Mouse (Mus musculus) adrenal gland, adult 18-20 months (tissue): ENCODE data around the gene Ankrd11. TPM values are rescaled to one million over a fixed set of nuclear protein-coding genes. Genes with fewer than 3 reads are reported as not detected.
"Not testable (repeated sequence)": the region's sequence is repeated elsewhere in the genome, so short reads cannot be mapped to it uniquely, and the experiment has no call there.

Experiments used
- DNase-seq, 2 experiments: peaks; one replicate each; pipeline ENCODE4 v3.0.0; 2021 to 2022; ENCODE audit warnings: low spot score in 2 of 2
- total RNA-seq, 2 experiments: library from RNA; stranded (reverse); gene quantifications; 1 replicate in 1 of 2; 2 replicates in 1 of 2; pipeline ENCODE4 v1.2.3; 2021

The Ankrd11 gene
- total RNA-seq, 2 experiments from 2014 or later: 69.1 to 93.7 TPM

DNA sequence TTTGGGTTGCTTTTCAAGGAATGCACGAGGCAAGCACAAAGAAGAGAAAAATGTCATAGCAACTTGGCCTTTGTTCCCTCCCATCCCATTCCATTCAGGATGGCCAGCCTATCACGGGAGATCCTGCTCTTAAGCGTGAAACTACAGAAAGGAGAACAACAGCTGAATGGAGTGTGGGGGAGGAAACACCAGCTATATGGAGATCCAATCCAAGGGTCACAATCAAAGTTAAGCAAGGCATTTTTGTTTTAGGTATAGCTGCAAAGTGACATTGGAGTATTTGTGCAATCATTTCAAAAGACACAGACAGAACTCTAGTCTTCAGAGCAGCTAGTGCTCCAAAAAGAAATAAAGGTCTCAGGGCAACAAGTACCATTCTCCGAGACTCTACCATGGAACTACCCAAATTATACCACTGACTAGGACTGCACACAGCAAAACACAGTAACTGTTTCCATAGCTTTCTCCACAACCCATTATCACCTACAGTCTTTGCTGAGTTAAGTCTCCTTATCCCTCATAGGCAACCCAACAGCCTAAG lies 1.9 kb downstream of the Ankrd11 start:
- DNase-seq: no peak

DNA sequence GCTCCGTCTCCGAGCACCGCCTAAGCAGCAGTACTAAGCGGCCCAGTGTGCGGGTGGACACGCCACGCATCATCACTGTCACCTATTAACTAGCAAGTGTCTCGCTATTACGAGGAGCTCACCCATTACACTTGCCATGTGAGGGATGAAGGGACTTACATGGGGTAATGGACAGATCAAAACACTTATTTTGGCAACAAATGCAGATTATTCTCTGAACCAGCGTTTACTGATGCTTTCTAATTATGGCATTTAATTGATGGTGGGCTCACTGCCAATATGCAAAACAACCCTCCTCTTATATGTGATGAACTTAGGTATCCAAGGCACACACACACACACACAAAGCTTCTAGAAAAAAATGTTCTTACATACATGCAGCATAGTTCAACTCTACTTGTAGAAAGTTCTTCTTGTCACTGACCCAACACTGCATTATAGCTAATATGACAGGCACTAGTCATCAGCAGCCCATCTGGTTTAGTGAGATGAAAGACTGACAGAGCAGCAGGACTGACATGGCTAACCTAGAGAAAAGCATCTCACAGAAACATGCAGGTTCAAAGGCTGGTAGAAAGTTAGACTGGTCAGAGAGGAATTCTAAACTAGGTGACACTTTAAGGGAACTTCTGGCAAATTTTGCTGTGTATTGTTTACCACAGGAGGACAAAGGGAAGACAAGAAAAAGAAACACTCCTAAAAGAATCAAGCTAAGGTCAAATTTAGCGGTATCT lies 2.5 kb downstream of the Ankrd11 start:
- DNase-seq: no peak

DNA sequence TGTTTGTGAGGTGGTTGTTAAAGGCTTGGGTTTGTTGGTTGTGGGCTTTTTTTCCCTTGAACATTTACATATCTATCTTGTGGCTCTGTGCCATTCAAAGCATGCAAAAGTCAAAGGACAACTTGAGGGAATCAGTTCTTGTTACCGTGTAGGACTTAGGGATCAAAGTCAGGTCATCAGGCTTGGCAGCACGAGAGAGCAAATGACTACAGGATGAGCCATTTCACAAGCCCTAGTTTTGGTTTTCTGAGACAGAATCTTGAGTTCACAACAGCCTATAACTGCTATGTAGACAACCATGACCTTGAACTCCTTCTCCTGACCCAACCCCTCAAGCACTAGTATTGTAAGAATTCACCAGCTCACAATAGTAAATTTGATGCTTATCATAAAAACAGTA lies 3.7 kb downstream of the Ankrd11 start:
- DNase-seq: no peak

DNA sequence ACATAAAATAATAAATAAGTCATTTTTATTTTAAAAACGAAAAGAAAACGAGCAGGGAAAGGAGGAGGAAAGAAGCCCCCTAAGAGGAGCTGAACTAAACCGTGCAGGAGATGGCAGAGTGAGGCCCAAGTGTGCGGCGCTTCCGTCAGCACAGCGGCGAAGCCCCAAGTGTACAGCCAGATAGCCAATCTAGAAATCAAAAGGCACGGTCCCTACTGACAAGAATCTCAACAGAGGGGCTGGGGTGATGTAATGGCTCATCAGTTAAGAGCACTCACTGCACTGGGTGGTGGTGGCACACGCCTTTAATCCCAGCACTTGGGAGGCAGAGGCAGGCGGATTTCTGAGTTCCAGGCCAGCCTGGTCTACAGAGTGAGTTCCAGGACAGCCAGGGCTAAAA lies 4.6 kb downstream of the Ankrd11 start:
- DNase-seq: no peak

- no peak for DNase-seq
Observed at GRCm38 (mm10) chr8:123036956-123037355, 5.1 kb downstream of the Ankrd11 start.

DNA sequence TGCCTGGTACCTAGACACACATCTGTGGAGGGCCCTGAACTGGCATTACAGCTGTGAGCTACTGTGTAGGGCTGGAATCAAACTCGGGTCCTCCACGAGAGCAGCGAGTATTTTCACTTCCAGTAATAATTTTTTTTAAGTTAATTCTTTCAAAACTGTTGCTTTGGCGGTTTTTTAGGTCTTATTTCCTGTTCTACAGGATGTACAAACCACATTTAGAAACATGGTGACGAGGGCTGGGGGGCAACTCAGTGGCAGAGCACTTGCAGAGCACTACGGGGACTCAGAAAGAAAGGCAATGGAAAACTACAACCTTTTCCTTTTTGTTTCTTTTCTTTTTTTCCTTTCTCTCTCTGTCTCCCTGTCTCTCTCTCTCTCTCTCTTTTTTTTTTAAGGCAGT lies 7.9 kb downstream of the Ankrd11 start:
- DNase-seq: no peak

GRCm38 (mm10) chr8:123033431-123033830 lies 8.6 kb downstream of the Ankrd11 start:
- DNase-seq: no peak

GRCm38 (mm10) chr8:123032730-123033129 lies 9.3 kb downstream of the Ankrd11 start:
- DNase-seq: no peak

DNA sequence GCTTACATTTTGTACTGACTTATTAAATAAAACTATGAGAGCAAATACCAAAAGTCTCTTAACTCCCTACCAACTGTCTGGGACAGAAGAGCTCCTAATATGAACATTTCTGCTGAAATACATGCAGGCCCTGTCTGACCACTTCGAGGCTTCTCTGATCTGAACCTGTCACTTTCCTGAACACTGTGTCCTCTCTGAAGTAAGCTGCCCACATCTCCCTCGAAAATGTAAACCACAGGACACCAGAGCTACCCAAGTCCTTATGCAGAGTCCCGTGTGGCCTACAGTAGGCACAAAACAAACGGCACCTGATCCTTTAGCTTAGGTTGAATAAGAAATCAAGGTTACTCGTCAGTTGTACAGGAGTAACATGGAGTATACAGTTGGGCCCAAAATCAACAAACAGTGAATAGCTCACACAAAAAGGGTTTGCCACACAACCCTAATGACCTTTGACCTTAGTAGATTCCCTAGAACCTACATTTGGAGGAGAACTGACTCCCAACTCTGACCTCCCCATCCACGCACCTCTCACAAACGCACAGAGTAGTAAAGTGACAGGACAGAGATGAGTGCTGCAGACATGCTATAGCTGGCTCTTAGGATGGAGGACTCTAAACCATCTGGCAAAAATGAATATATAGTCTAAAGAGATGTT lies 10.6 kb downstream of the Ankrd11 start:
- DNase-seq: no peak

DNA sequence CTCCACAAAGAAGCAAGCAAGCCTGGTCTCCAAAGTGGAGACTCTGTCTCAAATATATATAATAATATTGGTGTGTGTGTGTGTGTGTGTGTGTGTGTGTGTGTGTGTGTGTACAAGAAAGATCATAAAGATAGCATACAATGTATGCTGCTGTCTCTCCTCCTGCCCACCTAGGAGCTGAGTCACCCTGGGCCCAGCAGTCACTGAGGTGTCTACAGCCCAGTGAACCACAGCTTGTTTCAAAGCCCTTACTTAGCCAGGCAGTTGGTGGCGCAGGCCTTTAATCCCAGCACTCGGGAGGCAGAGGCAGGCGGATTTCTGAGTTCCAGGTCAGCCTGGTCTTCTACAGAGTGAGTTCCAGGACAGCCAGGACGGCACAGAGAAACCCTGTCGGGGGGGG lies 12.0 kb downstream of the Ankrd11 start:
- not testable (repeated sequence) for DNase-seq

DNA sequence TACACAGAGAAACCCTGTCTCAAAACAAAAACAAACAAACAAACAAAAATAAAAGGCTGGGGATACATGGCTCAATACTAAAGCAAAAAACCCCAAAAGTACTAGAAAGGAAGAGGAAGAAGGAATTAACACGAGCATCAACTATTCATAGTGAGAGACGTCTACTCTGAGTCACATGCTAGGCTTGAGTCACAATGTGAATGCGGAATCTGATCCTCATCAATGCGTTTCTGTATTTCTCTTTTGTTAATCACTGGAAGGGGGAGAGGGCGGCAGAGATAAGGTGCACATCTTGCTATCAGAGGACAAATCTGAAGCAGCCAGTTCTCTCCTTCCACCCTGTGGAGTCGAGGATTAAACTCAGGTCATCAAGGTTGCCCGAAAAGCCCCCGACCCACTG lies 14.3 kb downstream of the Ankrd11 start:
- DNase-seq: no peak

- DNase-seq: no peak
Observed at GRCm38 (mm10) chr8:123025951-123026351, 16.1 kb downstream of the Ankrd11 start.

DNA sequence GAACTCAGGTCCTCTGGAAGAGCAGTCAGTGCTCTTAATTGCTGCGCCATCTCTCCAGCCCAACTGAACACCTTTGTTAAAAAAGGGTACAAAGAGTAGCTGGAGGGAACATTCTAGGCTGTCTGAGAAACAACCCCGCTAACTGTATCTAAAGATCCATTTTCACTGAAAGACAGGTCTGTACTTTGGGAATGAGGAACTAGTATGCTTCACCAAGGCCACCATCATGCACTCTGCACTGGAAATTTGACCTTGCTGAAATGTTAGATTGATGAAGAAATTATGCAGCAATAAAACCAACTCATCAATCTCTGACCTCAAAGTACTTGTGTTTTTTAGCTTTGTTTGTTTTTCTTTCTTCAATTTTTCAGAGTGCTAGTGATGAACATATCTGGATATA lies 17.9 kb downstream of the Ankrd11 start:
- DNase-seq: no peak

DNA sequence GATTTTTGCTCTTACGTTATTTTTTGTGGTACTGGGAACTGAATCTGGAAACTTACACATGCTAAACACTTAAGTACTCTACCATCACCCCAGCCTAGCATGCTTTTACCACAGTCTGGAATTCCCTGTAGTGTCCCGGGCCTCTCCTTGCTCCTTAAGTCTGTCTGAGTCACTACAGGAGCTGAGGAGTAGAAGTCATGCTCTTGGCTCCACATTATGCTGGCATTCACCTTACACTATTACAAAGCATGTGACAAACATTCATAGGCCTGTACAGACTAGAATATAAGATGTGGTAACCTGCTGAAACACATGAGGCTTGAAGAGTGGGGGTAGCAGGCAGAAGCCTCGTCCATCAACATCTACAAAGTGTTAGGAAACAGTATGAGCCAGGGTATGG lies 19.4 kb downstream of the Ankrd11 start:
- no peak for DNase-seq

GRCm38 (mm10) chr8:123021259-123021658 lies 20.8 kb downstream of the Ankrd11 start:
- DNase-seq: no peak

DNA sequence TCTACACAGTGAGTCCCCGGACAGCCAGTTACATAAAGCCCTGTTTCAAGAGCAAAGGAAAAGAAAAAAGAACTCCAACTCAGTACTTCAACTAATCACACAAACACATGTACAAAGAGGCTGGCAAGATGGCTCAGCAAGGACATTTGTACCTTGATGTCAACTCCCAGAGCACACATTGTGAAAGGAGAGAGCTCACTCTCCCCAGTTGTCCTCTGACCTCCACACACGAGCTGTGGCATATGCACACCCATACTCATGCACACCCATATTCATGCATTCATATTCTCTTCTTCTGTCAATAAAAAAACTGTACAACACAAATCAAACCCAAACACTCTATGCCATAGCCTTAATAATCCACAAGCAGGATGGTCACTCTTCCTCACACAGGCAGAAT lies 21.2 kb downstream of the Ankrd11 start:
- no peak for DNase-seq

DNA sequence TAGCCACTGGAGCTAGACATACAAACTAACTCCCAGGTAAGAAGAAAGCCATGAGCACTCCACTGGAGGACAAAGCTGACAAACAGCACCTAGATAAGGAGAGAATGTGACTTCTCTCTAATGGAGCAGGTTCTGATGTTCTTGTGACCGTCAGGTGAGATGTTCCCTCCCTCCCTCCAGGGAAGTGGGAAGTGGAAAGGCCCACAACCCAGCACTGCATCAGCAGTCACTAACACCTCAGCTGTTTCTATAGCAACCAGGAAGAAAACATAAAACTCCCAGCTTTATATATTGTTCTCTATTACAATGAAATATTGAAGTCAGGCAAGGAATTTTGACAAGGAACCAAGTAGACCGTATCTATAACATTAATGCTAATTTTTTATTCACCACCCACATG lies 22.0 kb downstream of the Ankrd11 start:
- no peak for DNase-seq

GRCm38 (mm10) chr8:123018484-123019164 lies 23.5 kb downstream of the Ankrd11 start:
- DNase-seq: no peak

DNA sequence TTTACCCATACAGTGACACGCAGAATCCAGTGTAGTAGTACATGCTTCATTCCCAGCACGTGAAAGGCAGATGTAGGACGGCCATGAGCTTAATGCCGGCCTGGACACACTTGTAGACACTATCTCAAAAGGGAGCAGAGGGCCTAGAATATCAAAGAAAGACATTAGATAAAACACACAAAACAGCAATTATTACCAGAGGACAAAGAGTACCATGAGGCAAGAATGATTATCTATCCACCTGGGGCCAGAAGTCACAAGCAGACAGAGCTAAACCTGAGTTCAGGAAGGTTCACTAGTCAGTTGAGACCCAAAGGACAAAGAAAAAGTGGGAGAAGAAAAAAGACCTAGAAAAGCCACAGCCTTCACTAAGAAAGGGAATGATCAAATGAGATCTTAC lies 24.9 kb downstream of the Ankrd11 start:
- DNase-seq: no peak

DNA sequence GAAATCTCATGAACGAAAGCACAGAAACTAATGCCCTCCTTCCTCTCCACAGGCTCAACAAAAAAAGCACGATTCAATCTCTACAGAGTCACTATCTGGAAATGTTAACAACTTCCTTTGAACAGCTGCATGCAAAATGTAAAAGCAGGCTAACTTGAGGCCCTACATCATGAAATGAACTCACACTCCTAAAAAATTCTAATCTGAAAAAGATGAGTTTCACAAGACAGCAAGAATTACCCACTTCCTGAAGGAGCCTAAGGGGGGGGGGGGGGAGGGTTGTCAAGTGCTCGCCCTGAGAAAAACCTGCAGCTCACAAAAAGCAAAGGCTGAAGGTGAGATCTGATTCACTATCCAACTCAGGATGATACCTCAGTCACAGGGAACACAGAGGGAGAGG lies 27.0 kb downstream of the Ankrd11 start:
- DNase-seq: no peak

- no peak for DNase-seq
Observed at GRCm38 (mm10) chr8:123014429-123014828, 27.6 kb downstream of the Ankrd11 start.

DNA sequence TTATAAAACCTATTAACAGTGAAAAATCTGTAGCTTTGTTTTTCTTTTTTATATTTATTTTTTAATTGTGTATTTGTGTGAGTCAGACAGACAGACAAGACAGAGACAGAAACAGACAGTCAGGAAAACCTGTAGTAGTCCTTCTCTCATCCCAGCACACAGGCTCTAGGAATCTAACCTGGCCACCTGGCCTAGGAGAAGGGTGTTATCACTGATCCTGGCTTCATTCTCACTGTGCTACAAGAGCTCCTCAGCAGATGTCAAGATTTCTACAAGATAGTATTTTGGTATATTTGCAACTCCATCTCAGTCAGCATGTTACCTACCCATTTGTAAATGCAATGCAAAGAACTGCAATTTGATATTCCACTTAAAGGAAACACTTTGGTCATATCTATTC lies 30.8 kb downstream of the Ankrd11 start:
- DNase-seq: no peak
